Mouse (Mus musculus) intestine, postnatal 0 days (tissue): ENCODE measurements at regions not wholly inside any gene's neighbourhood (a gene's known extent, or its start where the extent isn't known, plus 50 kb on each side); places are given as distances from the start of the nearest gene placed in this dataset.

Experiments used
- ATAC-seq: fragments of 200-750 bp; cut with Nextera tagmentation; 2 replicates; pipeline ENCODE4 v1.8.0; 2017; ENCODE audit warnings: mild to moderate bottlenecking, moderate TSS enrichment, moderate library complexity
- H3K27ac ChIP-seq: fragments of 300-500 bp; sonication (generic); 2 replicates; pipeline ENCODE4 v1.5.1; 2014; ENCODE audit warnings: mild to moderate bottlenecking, low read depth, low read length, moderate library complexity
- H3K27me3 ChIP-seq: fragments of 300-500 bp; sonication (generic); replicated peaks from 2 replicates; pipeline ENCODE4 v1.6.1; 2014; ENCODE audit warnings: low read length, mixed read lengths; ENCODE audit not compliant: control insufficient read depth, insufficient read depth
- H3K36me3 ChIP-seq: fragments of 300-500 bp; sonication (generic); 2 replicates; pipeline ENCODE4 v1.6.1; 2014; ENCODE audit warnings: mild to moderate bottlenecking, moderate library complexity; ENCODE audit not compliant: control insufficient read depth, insufficient read depth
- H3K4me1 ChIP-seq: fragments of 300-500 bp; sonication (generic); replicated peaks from 2 replicates; pipeline ENCODE4 v1.6.1; 2014; ENCODE audit warnings: antibody characterized with exemption, low read length, mixed read lengths; ENCODE audit not compliant: control insufficient read depth, insufficient read depth
- H3K4me2 ChIP-seq: fragments of 300-500 bp; sonication (generic); replicated peaks from 2 replicates; pipeline ENCODE4 v1.6.1; 2014; ENCODE audit warnings: low read depth, mild to moderate bottlenecking, moderate library complexity
- H3K4me3 ChIP-seq: fragments of 300-500 bp; sonication (generic); 2 replicates; pipeline ENCODE4 v1.5.1; 2014; ENCODE audit warnings: low read depth, low read length
- H3K9ac ChIP-seq: fragments of 300-500 bp; sonication (generic); 2 replicates; pipeline ENCODE4 v1.6.1; 2014; ENCODE audit warnings: mild to moderate bottlenecking, low read depth, low read length
- H3K9me3 ChIP-seq: fragments of 300-500 bp; sonication (generic); 2 replicates; pipeline ENCODE4 v1.6.1; 2016; ENCODE audit warnings: mixed run types; ENCODE audit not compliant: control insufficient read depth
- CTCF ChIP-seq: sonication (generic); IDR thresholded peaks from 2 replicates; pipeline ENCODE4 v1.5.1; 2016; ENCODE audit warnings: low read depth, mild to moderate bottlenecking, control low read depth, antibody characterized with exemption, moderate library complexity
- WGBS: fragments of 180-500 bp; shearing (Covaris S2); extraction: QIAGEN DNeasy Blood & Tissue Kit; methylation state at CpG from one replicate; pipeline ENCODE4 v1.1.7; 2014; 5-methylcytosine and 5-hydroxymethylcytosine counted together

GRCm38 (mm10) chr4:12490066-12490465, 318.3 kb upstream of the Fam92a start:
- Histone ChIP-seq H3K27me3 (no peaks in the 10 kb centered on the region), H3K4me1 (no peaks in the 10 kb centered on the region), H3K4me2 (no peak overlapping the region), H3K36me3 (no peaks in the 10 kb centered on the region), H3K27ac (no peak overlapping the region), H3K9ac (no peak overlapping the region), H3K4me3 (no peak overlapping the region), H3K9me3 (no peaks in the 10 kb centered on the region)
- no peak for ATAC-seq
- no peak for TF ChIP-seq CTCF
- WGBS, result 62% methylated on average over 3 of the region's 3 CpGs

- Histone ChIP-seq H3K27me3 (no peaks in the 10 kb centered on the region), H3K36me3 (no peaks in the 10 kb centered on the region), H3K9ac (no peak overlapping the region), H3K4me1 (no peaks in the 10 kb centered on the region), H3K4me2 (no peak overlapping the region), H3K27ac (no peak overlapping the region), H3K4me3 (no peak overlapping the region), H3K9me3 (no peaks in the 10 kb centered on the region)
- 73% methylated on average over 6 of the region's 6 CpGs for WGBS
- ATAC-seq, result no peak
- no peak for TF ChIP-seq CTCF
These were observed 317.5 kb upstream of the Fam92a start for GRCm38 (mm10) chr4:12489358-12489757.

- Histone ChIP-seq H3K4me2 (no peak overlapping the region), H3K4me1 (no peaks in the 10 kb centered on the region), H3K4me3 (no peak overlapping the region), H3K27me3 (no peaks in the 10 kb centered on the region), H3K9ac (no peak overlapping the region), H3K36me3 (no peaks in the 10 kb centered on the region), H3K27ac (no peak overlapping the region), H3K9me3 (no peaks in the 10 kb centered on the region)
- WGBS, result 79% methylated on average over 4 of the region's 4 CpGs
- TF ChIP-seq CTCF, result no peak
- ATAC-seq, result no peak
These were observed 309.7 kb upstream of the Fam92a start for GRCm38 (mm10) chr4:12481481-12481880.

GRCm38 (mm10) chr4:12476717-12477116, 304.9 kb upstream of the Fam92a start:
- Histone ChIP-seq H3K27ac (no peak overlapping the region), H3K4me3 (no peak overlapping the region), H3K9ac (no peak overlapping the region), H3K9me3 (no peaks in the 10 kb centered on the region), H3K27me3 (no peaks in the 10 kb centered on the region), H3K36me3 (no peaks in the 10 kb centered on the region), H3K4me2 (no peak overlapping the region), H3K4me1 (no peaks in the 10 kb centered on the region)
- TF ChIP-seq CTCF, result no peak
- no peak for ATAC-seq
- WGBS, result 81% methylated on average over 7 of the region's 7 CpGs

- no peaks in the 10 kb centered on the region for H3K27me3 ChIP-seq
- no peak for TF ChIP-seq CTCF
- 54% methylated on average over 4 of the region's 4 CpGs for WGBS
These were observed 303.3 kb upstream of the Fam92a start for GRCm38 (mm10) chr4:12474981-12475568.

GRCm38 (mm10) chr4:12474421-12474820, 302.6 kb upstream of the Fam92a start:
- TF ChIP-seq CTCF, result no peak

More at GRCm38 (mm10) chr4:12474981-12475568, 303.3 kb upstream of the Fam92a start:
- Histone ChIP-seq H3K4me3 (no peak overlapping the region), H3K36me3 (no peaks in the 10 kb centered on the region), H3K9me3 (no peaks in the 10 kb centered on the region), H3K27ac (no peak overlapping the region), H3K4me2 (no peak overlapping the region), H3K4me1 (no peaks in the 10 kb centered on the region), H3K9ac (no peak overlapping the region)
- ATAC-seq, result no peak

GRCm38 (mm10) chr4:12461701-12462100, 289.9 kb upstream of the Fam92a start:
- ATAC-seq, result no peak
- Histone ChIP-seq H3K4me2 (no peak overlapping the region), H3K9ac (no peak overlapping the region), H3K27ac (no peak overlapping the region), H3K4me1 (no peaks in the 10 kb centered on the region), H3K36me3 (no peaks in the 10 kb centered on the region), H3K4me3 (no peak overlapping the region), H3K9me3 (no peaks in the 10 kb centered on the region), H3K27me3 (no peaks in the 10 kb centered on the region)
- TF ChIP-seq CTCF, result no peak
- WGBS, result 76% methylated on average over 2 of the region's 2 CpGs

More at GRCm38 (mm10) chr4:12474421-12474820, 302.6 kb upstream of the Fam92a start:
- H3K27ac ChIP-seq, result no peak overlapping the region
- H3K9me3 ChIP-seq, result no peaks in the 10 kb centered on the region
- no peaks in the 10 kb centered on the region for H3K36me3 ChIP-seq
- no peaks in the 10 kb centered on the region for H3K27me3 ChIP-seq
- no peaks in the 10 kb centered on the region for H3K4me1 ChIP-seq
- no peak overlapping the region for H3K4me2 ChIP-seq
- H3K4me3 ChIP-seq, result no peak overlapping the region
- no peak overlapping the region for H3K9ac ChIP-seq
- WGBS, result 32% methylated on average over 1 of the region's 1 CpGs
- no peak for ATAC-seq
